Mouse (Mus musculus): ENCODE measurements at regions not wholly inside any gene's neighbourhood (a gene's known extent, or its start where the extent isn't known, plus 50 kb on each side); places are given as distances from the start of the nearest gene placed in this dataset.

- TF ChIP-seq GATA1 (IDR thresholded peaks at IDR 0.05; ENCODE audit: borderline replicate concordance, low read length) (no peak), FLI1 (IDR thresholded peaks at IDR 0.05; ENCODE audit: low read length) (no peak)
Observed at GRCm38 (mm10) chr5:133940030-133940429, 159.5 kb upstream of the Castor2 start.

Data from megakaryocyte, embryonic 14.5 days (primary cell).